Mouse (Mus musculus) limb, embryonic 15.5 days (tissue): ENCODE results near the gene Nfia. TPM values are rescaled to one million over a fixed set of nuclear protein-coding genes. Genes with fewer than 3 reads are reported as not detected.
A peak's percentile ranks its signal among the peaks of the same experiment; 100 is the strongest.

ENCODE experiments used
- ATAC-seq: fragments of 200-750 bp; cut with Nextera tagmentation; 2 replicates; pipeline ENCODE4 v1.8.0; 2017; ENCODE audit warnings: low read depth, moderate TSS enrichment; ENCODE audit not compliant: insufficient number of reproducible peaks, low FRiP score, low TSS enrichment
- H3K27ac ChIP-seq: fragments of 300-500 bp; sonication (generic); 2 replicates; pipeline ENCODE4 v1.5.1; 2015; ENCODE audit warnings: moderate library complexity, mild to moderate bottlenecking, inconsistent platforms
- H3K27me3 ChIP-seq: fragments of 300-500 bp; sonication (generic); 2 replicates; pipeline ENCODE4 v1.6.1; 2015; ENCODE audit warnings: inconsistent platforms
- H3K36me3 ChIP-seq: fragments of 300-500 bp; sonication (generic); 2 replicates; pipeline ENCODE4 v1.6.1; 2015; ENCODE audit warnings: inconsistent platforms
- H3K4me1 ChIP-seq: fragments of 300-500 bp; sonication (generic); 2 replicates; pipeline ENCODE4 v1.6.1; 2015; ENCODE audit warnings: inconsistent platforms
- H3K4me2 ChIP-seq: fragments of 300-500 bp; sonication (generic); 2 replicates; pipeline ENCODE4 v1.6.1; 2015; ENCODE audit warnings: mild to moderate bottlenecking, inconsistent platforms
- H3K4me3 ChIP-seq: fragments of 300-500 bp; sonication (generic); 2 replicates; pipeline ENCODE4 v1.5.1; 2015; ENCODE audit warnings: mild to moderate bottlenecking, inconsistent platforms
- H3K9ac ChIP-seq: fragments of 300-500 bp; sonication (generic); 2 replicates; pipeline ENCODE4 v1.6.1; 2015; ENCODE audit warnings: inconsistent platforms
- H3K9me3 ChIP-seq: fragments of 300-500 bp; sonication (generic); 2 replicates; pipeline ENCODE4 v1.6.1; 2016; ENCODE audit warnings: inconsistent platforms
- whole genome bisulfite sequencing: fragments of 180-500 bp; shearing (Covaris S2); methylation state at CpG from one replicate; pipeline ENCODE4 v1.1.7; 2015; 5-methylcytosine and 5-hydroxymethylcytosine counted together
- polyA plus RNA-seq: library from polyadenylated mRNA; unstranded; fragments of >200 nt; fragmentation: Nextera tagmentation; extraction: Ambion mirVana; gene quantifications from 2 replicates; pipeline ENCODE4 v1.2.1, GENCODE M21; 2015

Nfia gene
- 64.5 and 64.9 TPM in 2 replicates for polyA plus RNA-seq

GRCm38 (mm10) chr4:97772641-97773040 lies at the start of gene Nfia:
Gene Nfia (plus strand): TSS chr4:97772734.
- under 1% methylated on average over 9 of the region's 9 CpGs for WGBS
- H3K4me1 ChIP-seq: peaks cover 19% of the 10 kb centered on the region
- no peaks in the 10 kb centered on the region for H3K9me3 ChIP-seq
- H3K36me3 ChIP-seq: no peaks in the 10 kb centered on the region
- peak within 1 kb of the TSS; percentile 48 for H3K4me3 ChIP-seq
- no peaks in the 10 kb centered on the region for H3K27me3 ChIP-seq
- no peak for ATAC-seq
- H3K4me2 ChIP-seq: peak within 1 kb of the TSS; percentile 56
- H3K9ac ChIP-seq: 0 out of 2 replicates have a peak within 1 kb of the TSS, but pooled peaks have one; percentile 28
- peak within 1 kb of the TSS; percentile 97 for H3K27ac ChIP-seq

- no peaks in the 10 kb centered on the region for H3K27me3 ChIP-seq
- H3K4me1 ChIP-seq: no peaks in the 10 kb centered on the region
- WGBS: 70% methylated on average over 6 of the region's 6 CpGs
- no peaks in the 10 kb centered on the region for H3K9me3 ChIP-seq
- H3K4me2 ChIP-seq: no peak overlapping the region
- no peak overlapping the region for H3K4me3 ChIP-seq
- H3K36me3 ChIP-seq: no peaks in the 10 kb centered on the region
- no peak overlapping the region for H3K27ac ChIP-seq
- ATAC-seq: no peak
- no peak overlapping the region for H3K9ac ChIP-seq
Measured at GRCm38 (mm10) chr4:97723374-97723773, 49.2 kb upstream of the Nfia start.

- 90% methylated on average over 4 of the region's 4 CpGs for WGBS
- Histone ChIP-seq H3K36me3 (no peaks in the 10 kb centered on the region), H3K4me2 (no peak overlapping the region), H3K9me3 (no peaks in the 10 kb centered on the region), H3K4me3 (no peak overlapping the region), H3K27ac (no peak overlapping the region), H3K27me3 (no peaks in the 10 kb centered on the region), H3K9ac (no peak overlapping the region), H3K4me1 (no peaks in the 10 kb centered on the region)
- ATAC-seq: no peak
Measured at GRCm38 (mm10) chr4:97728520-97728919, 44.0 kb upstream of the Nfia start.

- Histone ChIP-seq H3K4me1 (no peaks in the 10 kb centered on the region), H3K9ac (no peak overlapping the region), H3K4me2 (no peak overlapping the region), H3K27ac (no peak overlapping the region), H3K36me3 (no peaks in the 10 kb centered on the region), H3K27me3 (no peaks in the 10 kb centered on the region), H3K4me3 (no peak overlapping the region), H3K9me3 (no peaks in the 10 kb centered on the region)
- no peak for ATAC-seq
- 37% methylated on average over 6 of the region's 6 CpGs for WGBS
Measured at GRCm38 (mm10) chr4:97729999-97730398, 42.5 kb upstream of the Nfia start.

GRCm38 (mm10) chr4:97730416-97730815 lies 42.1 kb upstream of the Nfia start:
- no peak overlapping the region for H3K4me2 ChIP-seq
- no peaks in the 10 kb centered on the region for H3K9me3 ChIP-seq
- 54% methylated on average over 3 of the region's 3 CpGs for WGBS
- no peak for ATAC-seq
- H3K4me3 ChIP-seq: no peak overlapping the region
- H3K36me3 ChIP-seq: no peaks in the 10 kb centered on the region
- no peaks in the 10 kb centered on the region for H3K27me3 ChIP-seq
- no peak overlapping the region for H3K27ac ChIP-seq
- no peaks in the 10 kb centered on the region for H3K4me1 ChIP-seq
- no peak overlapping the region for H3K9ac ChIP-seq

GRCm38 (mm10) chr4:97733392-97733791 lies 39.1 kb upstream of the Nfia start:
- no peaks in the 10 kb centered on the region for H3K36me3 ChIP-seq
- 41% methylated on average over 1 of the region's 1 CpGs for WGBS
- no peak for ATAC-seq

GRCm38 (mm10) chr4:97743932-97744331 lies 28.6 kb upstream of the Nfia start:
- H3K4me3 ChIP-seq: no peak overlapping the region
- no peaks in the 10 kb centered on the region for H3K9me3 ChIP-seq
- no peak overlapping the region for H3K4me2 ChIP-seq
- no peaks in the 10 kb centered on the region for H3K36me3 ChIP-seq
- 66% methylated on average over 5 of the region's 5 CpGs for WGBS
- H3K27me3 ChIP-seq: no peaks in the 10 kb centered on the region
- no peak for ATAC-seq
- no peak overlapping the region for H3K9ac ChIP-seq
- H3K4me1 ChIP-seq: peaks cover 10% of the 10 kb centered on the region
- no peak overlapping the region for H3K27ac ChIP-seq

More at GRCm38 (mm10) chr4:97733392-97733791, 39.1 kb upstream of the Nfia start:
- H3K4me3 ChIP-seq: no peak overlapping the region
- no peak overlapping the region for H3K4me2 ChIP-seq
- no peak overlapping the region for H3K9ac ChIP-seq
- no peaks in the 10 kb centered on the region for H3K4me1 ChIP-seq
- H3K9me3 ChIP-seq: no peaks in the 10 kb centered on the region
- H3K27ac ChIP-seq: no peak overlapping the region
- H3K27me3 ChIP-seq: no peaks in the 10 kb centered on the region

- Histone ChIP-seq H3K4me1 (peaks cover 10% of the 10 kb centered on the region), H3K27ac (no peak overlapping the region)
- WGBS: 4% methylated on average over 32 of the region's 32 CpGs
Measured at GRCm38 (mm10) chr4:97745296-97746105, 27.0 kb upstream of the Nfia start.

GRCm38 (mm10) chr4:97746106-97746900 lies 26.2 kb upstream of the Nfia start:
- Histone ChIP-seq H3K27me3 (no peaks in the 10 kb centered on the region), H3K4me2 (peak overlapping the region; percentile 75), H3K9me3 (no peaks in the 10 kb centered on the region), H3K4me1 (peaks cover 16% of the 10 kb centered on the region), H3K36me3 (no peaks in the 10 kb centered on the region), H3K9ac (peak overlapping the region; percentile 39; the same call in 1 of the 2 replicates), H3K4me3 (peak overlapping the region; percentile 38), H3K27ac (no peak overlapping the region)
- peak; percentile 24; the same call in 1 of the 2 replicates for ATAC-seq
- WGBS: 9% methylated on average over 19 of the region's 19 CpGs

More at GRCm38 (mm10) chr4:97745296-97746105, 27.0 kb upstream of the Nfia start:
- H3K4me2 ChIP-seq: peak overlapping the region; percentile 75
- peak overlapping the region; percentile 38 for H3K4me3 ChIP-seq
- no peaks in the 10 kb centered on the region for H3K9me3 ChIP-seq
- H3K9ac ChIP-seq: peak overlapping the region; percentile 39; the same call in 1 of the 2 replicates
- H3K36me3 ChIP-seq: no peaks in the 10 kb centered on the region
- ATAC-seq: peak; percentile 69; the same call in 1 of the 2 replicates
- no peaks in the 10 kb centered on the region for H3K27me3 ChIP-seq

- ATAC-seq: no peak
- Histone ChIP-seq H3K4me2 (no peak overlapping the region), H3K4me3 (no peak overlapping the region), H3K9ac (no peak overlapping the region), H3K4me1 (peaks cover 37% of the 10 kb centered on the region), H3K27me3 (no peaks in the 10 kb centered on the region), H3K9me3 (no peaks in the 10 kb centered on the region), H3K36me3 (no peaks in the 10 kb centered on the region), H3K27ac (no peak overlapping the region)
- WGBS: 46% methylated on average over 4 of the region's 4 CpGs
Measured at GRCm38 (mm10) chr4:97750401-97750800, 22.1 kb upstream of the Nfia start.

GRCm38 (mm10) chr4:97751030-97751482 lies 21.5 kb upstream of the Nfia start:
- peak; percentile 77 for ATAC-seq
- Histone ChIP-seq H3K9ac (peak overlapping the region; percentile 50), H3K4me3 (peak overlapping the region; percentile 45), H3K4me1 (peaks cover 33% of the 10 kb centered on the region), H3K4me2 (peak overlapping the region; percentile 89), H3K27me3 (no peaks in the 10 kb centered on the region), H3K27ac (peak overlapping the region; percentile 83), H3K9me3 (no peaks in the 10 kb centered on the region), H3K36me3 (no peaks in the 10 kb centered on the region)
- WGBS: under 1% methylated on average over 20 of the region's 20 CpGs
